Mouse (Mus musculus): ENCODE data around the gene Nab2.
"Not testable (repeated sequence)": the region's sequence is repeated elsewhere in the genome, so short reads cannot be mapped to it uniquely, and the experiment has no call there.

Nab2 gene

DNA sequence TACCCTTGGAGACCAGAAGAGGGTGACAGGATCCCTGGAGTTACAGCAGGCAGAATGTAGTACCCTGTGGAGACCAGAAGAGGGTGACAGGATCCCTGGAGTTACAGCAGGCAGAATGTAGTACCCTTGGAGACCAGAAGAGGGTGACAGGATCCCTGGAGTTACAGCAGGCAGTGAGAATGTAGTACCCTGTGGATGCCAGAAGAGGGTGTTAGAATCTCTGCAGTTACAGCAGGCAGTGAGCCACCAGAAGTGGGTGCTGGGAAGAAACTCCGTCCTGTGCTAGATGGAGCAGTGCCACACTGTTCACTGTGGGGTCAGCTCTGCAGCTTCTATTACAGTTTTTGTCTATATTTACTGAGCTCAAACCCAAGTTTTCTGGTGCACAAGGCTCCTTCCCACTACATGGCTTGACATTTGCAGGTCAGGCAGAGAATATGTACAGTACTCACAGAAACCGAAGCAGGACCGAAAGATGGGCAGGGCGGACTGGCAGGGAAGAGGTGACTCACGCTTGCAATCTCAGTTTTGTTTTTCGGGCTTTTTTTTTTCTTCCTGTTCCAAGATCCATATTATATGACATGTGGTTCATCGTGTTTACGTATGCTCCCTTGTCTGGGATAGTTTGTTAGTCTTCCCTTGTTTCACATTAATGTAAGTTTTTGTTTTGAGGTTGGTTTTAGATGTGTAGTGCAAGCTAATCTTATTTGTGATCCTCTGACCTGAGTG, 6.6 kb upstream of the Nab2 start:
- intact Hi-C loops (cut with DNase I), result loop anchor here (5.0 kb wide), 2 partner anchors 33 to 62 kb away; partner anchors contain the start of genes Stat6 and Zbtb39

DNA sequence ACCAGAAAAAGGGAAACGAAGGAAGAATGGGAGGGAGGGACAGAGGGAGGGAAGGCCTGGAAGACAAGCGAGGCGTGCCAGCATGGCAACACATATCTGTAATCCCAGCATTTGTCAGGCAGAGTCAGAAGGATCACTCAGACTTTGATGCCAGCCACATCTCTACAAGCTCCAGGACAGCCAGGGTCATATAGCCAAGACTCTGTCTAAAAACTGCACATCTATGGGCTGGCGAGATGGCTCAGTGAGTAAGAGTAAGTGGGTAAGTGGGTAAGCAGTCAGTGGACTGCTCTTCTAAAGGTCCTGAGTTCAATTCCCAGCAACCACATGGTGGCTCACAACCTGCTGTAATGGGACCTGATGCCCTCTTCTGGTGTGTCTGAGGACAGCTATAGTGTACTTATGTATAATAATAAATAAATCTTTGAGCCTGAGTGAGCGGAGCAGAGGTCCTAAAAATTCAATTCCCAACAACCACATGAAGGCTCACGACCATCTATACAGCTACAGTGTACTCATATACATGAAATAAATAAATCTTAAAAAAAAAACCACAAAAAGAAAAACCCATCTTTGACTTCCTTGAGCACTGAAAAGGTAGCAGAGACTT, 5.8 kb upstream of the Nab2 start:
- intact Hi-C loops (cut with DNase I), result no loop called here

DNA sequence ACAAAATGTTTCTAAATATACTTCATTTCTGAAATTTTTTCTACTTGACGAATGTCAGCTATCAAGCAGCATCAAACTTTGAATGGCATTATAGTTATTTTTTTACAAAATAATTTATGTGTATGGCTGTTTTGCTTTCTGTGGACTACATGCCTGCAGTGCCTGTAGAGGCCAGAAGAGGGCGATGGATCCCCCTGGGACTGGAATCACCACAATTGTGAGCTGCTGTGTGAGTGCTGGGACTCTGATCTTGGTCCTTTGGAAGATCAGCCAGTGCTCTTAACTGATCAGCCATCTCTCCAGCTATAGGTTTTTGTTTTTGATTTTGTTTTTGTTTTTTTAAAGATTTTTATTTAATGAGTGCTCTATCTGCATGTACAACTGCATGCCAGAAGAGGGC, 2.9 kb upstream of the Nab2 start:
- intact Hi-C loops (cut with DNase I), result no loop called here

DNA sequence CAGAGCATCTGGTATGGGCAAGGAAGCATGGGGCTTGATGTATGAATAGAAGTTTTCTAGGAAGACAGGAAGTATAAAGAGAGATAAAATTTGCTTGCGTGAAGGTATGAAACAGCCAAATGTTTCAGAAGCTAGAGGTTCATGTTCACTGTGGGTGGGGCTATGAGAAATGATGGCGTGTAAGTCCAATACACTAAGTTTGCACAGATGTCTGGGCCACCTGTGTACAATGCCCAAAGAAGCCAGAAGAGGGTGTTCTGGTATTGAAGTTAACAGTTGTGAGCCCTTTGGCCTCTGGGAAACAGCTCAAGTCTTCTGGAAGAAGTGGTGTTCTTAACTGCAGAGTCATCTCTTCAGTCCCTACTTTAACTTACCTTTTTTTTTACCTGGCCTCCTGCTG, 1.8 kb upstream of the Nab2 start:
- intact Hi-C loops (cut with DNase I), result no loop called here

DNA sequence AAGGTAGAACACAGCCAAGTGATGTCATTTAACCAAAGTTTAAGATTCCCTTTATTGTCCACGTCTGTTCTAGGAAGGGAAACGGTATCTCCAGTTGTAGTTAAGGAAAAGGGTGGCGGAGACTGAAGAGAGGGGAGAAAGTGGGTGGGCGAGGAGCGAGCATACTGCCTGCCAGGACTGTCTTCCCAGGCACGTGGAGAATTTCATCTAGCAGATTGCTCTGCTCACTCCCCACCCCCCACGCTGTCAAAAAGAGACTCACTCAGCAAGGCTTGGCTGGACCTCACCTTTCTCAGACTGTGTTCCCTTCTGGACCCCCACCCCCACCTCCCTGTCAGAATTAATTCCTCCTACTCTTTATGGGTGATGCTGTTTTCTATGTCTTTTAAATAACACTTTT, 802 bp upstream of the Nab2 start:
- intact Hi-C loops (cut with DNase I), result no loop called here

DNA sequence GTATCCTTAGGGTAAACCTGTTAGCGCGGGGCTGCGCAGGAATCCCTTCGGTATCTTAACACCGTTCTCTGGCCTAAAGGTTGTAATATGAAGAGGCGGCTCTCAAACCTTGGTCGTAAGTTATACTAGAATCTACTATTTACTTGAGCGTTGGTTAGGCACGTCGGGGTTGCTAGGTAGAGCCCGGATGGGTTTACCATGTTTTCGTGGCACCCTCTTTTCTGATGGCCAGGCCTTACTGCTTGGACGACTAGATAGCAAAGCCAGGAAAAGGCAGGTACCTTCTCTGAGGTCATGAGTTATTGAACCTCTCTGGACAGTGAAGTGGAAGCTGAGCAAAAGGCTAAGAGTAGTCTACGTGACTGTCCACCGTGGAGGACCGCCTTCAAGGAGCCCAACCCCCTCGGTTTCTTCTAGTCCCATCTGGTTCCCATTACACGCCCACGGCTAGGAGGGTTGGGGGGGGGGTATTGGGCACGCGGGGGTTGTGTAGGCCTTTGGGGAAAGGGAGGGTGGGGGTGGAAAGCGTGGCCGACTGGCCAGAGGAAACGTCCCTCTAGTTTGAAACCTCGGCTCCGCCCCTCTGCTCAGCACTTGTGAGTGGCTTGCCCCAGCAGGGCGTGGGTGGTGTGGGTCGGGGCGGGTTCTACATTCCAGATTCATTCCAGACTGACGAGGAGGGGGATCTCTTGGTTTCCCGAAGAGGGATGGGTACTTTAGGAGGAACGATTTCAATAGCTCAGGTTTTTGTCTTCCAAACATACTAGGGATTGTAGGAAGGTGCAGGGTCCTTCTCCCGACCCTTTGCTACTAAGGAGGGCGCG, 887 bp downstream of the Nab2 start:
- intact Hi-C loops (cut with DNase I), result no loop called here

DNA sequence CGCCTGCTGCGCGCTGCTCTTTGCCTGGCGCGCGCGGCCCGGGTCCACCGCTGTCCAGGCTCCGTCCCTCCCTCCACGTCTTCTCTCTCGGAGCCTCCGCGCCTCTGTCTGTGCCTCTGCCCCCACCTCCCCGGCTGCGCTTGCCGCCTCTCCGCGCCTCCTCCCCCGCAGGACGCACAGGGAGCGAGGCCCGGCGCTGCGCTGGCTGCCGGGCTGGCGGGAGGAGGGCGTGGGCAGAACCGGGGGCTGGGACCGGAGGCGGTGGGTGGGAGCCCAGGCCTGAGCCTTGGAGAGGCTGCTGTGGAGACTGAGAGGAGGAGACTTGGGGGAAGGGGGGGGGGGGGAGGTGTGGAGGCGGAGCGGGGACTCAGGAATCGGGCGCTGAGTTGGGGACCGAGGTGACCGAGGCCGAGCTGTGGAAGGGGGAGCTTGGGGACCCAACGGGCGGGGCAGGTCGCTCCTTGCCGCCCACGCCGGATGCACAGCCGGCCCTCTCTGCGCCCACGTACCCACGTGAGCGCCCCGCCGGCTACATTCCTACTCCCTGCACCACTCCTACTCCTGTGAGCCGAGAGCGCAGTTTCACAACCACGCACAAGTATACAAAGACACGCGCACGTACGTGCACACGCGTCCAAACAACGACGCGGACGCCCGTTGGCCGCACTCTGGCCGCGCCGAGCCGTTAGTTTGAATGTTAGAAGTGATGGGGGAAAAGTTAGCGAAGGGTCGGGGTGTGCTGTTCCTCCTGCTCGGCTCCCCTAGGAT, 1.7 kb downstream of the Nab2 start, which contains the start of gene Nemp1:
Nemp1 (plus strand) TSS at position 401 of the 768 bp plus-strand sequence.
- intact Hi-C loops (cut with DNase I), result no loop called here

DNA sequence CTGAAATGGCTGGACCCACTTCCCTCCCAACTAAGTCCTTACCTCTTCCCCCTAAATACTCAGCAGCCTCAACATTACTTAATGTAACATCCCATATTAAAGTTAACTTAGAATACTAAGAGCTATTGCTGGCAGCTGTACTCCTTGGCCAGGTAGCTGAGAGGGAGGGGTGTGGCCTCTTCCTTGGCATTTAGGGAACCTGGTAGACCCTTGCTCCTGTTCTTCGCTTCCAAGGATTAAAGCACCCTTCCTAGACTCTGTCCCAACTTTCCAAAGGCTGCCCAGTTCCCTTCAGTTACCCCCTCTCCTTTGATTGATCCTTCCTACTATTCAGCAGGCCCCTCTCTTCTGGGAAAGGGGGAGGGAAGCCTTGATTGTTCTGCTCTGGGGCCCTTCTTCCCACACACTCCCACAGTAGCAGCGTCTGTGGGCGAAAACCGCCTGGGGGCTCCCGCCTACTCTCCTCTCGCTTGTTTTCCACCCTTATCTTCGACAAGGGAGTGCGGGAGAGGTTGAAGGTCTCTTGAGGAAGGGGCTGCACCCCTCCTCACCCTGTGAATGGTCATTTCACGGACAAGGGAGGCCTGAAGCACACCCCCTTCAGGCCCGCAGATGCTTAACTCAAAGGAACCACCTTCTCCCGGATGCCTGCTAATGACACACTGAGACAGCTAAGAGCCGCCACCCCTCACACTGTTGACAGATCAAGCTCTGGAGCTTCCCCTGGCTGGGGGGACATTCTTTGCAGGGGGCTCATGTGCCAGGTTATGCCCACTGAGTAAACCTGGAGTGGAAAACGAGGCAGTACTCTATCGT, 2.8 kb downstream of the Nab2 start:
- intact Hi-C loops (cut with DNase I), result no loop called here

DNA sequence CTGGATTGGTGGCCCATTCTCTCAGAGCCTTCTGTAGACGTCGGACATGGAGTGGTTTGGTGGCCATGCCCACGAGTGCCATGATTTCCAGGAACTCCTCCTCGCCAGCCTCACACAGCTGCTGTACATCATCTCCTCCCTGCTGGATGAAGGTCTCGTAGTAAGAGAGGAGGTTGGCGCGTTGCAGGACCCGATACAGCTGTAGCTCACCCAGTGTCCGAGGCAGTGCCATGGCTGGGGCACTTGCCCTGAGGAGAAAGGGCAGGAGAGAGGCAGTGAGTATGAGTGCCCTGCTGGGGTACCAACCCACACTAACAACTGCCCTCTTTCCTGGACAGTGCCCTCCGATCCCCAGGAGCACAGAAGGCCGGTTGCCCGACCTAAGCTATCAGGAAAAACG, 3.5 kb downstream of the Nab2 start:
- intact Hi-C loops (cut with DNase I), result no loop called here

DNA sequence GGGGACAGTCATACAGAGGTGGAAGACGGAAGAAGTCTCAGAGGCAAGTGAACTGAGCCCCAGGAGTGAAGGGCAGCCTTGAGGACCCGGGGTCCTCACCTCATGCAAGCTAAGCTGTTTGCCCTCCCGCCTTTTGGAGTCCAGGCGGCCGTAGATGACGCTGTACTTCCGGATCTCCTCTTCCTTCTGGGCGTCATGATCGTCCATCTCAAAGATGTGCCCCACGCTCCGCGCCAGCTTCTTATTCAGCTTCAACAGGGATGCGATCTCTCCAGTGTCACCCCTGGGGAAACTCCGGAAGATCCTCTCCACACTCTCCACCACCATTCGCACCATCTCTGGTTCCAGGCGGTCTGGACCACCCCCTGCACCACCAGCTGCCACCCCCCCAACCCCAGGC, 4.2 kb downstream of the Nab2 start:
- intact Hi-C loops (cut with DNase I), result no loop called here

DNA sequence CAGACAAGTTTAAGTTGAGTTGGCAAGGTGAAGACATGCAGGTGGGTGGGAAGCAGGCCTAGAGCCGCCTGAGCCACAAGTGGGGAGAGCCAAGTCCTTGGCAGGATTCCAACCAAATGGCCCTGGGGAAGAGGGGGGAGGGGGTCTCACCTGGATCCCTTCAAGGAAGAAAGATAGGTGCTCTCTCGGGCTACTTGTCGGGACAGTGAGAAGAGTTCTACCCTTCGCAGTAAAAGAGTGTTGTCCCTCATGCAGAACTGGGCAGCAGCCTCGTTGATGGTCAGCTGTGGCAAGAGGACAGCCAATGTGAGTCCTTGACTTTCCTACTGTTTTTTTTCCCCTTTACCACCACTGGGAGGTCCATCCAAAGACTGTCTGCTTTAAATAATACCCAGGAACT, 4.8 kb downstream of the Nab2 start:
- intact Hi-C loops (cut with DNase I), result no loop called here

DNA sequence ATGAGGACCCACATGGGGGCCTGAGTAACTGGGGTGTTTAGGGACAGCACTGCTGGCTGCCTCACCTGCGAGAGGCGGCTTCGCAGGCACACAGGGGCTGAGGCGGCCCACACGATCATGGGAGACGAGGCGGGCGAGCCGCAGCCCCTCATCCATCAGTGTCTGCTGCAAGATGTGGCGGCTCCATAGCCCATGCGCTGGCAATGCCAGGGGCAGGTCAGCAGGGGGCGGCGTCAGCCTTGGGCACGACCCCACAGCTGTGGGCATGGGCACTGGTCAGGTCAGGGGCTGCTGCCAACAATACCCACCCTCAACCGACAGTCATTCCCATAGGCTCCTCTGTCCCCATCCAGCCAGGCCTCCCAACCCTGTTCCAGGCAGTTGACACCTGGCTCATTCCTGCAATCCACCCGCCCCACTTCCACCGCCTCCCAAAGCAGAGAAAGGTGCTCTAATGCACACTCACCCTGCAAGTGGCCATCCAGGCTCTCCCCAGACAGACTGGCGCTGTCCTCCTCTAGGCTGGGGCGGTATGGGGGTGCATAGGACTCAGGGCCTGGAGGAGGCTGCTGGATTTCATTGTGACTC, 5.6 kb downstream of the Nab2 start:
- intact Hi-C loops (cut with DNase I), result no loop called here

DNA sequence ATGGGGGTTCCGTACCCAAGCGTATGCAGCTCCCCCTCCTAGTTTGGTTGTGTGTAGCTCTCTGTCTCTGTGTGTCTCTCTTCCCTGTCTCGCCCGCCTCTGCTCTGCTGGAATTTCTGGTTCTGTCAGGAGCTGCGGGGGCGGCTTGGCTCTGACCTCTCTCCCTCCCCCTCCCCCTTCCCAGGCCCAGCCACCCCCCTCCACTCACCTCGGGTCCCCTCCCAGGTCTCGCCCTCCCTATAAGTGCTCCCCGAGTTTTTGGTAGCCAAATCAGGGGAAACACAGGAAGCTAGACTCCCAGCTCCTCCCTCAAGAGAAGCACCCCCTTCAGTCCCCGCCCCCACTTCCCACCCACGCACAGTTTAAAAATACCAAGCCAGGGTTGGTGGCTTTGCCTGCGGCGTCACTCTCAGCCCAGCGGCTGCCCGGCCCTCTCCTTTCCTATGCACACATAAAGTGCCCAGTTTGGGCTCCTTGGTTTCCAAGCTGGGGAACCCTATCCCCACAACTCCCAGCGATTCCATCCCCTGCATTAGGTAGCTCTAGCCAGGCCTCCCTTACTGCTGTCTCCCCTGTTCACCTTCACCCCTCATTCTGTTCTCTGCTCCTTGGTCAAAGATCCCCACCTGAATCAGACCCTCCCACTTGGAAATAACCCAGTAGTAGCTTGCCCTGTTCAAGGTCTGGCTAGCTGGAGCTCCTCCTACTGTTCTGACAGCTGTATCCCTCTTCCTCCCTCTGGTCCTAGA, 6.3 kb downstream of the Nab2 start:
- intact Hi-C loops (cut with DNase I), result no loop called here

DNA sequence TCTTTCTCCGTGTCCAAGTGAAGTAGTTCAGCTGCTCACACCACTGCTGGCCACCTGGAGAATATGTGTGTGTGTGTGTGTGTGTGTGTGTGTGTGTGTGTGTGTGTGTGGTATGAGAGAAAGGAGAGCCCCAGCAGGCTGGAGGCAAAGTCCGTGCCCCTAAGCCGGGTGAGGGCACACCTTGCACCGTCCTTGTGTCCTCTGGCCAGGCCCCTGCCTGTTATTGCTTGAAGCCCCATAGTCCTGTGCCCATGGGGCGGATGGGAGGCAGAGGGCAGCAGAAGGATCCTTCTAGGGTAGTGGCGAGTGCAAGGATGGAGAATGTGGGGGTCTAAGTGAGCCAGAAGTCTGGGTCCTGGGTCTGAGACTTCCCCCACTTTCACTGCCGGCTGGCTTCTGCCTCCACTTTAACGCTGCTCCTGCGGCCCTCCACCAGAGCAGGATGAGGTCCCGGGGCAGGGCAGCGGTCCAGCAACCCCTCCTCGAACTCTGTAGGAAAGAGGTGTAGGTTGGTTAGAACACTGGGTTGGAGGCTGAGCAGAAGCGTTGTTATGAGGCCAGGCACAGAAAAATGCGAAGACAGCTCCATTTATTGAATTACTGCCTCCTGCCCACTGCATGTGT, 7.0 kb downstream of the Nab2 start:
- intact Hi-C loops (cut with DNase I), result no loop called here

DNA sequence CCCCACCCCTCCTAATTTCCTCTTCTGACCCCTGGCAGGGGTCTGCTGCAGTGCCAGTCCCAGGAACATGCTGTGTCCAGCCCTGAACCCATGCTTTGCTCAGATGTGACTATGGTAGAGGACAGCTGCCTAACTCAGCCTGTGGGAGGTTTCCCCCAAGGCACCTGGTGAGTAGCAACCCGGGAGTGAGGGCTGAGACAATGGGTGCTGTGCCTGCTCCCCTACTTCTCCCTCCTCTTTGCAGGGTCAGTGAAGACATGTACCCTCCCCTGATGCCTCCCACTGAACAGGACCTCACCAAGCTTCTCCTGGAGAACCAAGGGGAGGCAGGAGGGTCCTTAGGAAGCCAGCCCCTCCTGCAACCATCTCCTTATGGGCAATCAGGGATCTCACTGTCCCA, 8.8 kb downstream of the Nab2 start:
- intact Hi-C loops (cut with DNase I), result no loop called here

DNA sequence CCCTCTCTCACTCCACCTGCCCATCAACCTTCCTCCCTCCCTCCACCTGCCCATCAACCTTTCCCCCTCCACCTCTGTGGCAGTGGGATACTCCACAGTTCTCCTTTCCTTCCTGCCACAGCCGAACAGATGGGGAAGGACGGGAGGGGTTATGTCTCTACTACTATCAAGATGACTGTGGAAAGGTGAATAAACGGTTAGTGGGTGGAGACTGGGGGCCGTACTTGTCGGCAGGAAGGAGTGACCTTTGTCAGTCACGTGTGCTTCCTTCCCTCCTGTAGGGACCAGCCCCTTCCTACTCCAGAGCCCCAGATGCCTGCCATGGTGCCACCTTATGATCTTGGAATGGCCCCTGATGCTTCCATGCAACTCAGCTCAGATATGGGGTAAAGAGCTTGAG, 10.3 kb downstream of the Nab2 start:
- intact Hi-C loops (cut with DNase I), result no loop called here

DNA sequence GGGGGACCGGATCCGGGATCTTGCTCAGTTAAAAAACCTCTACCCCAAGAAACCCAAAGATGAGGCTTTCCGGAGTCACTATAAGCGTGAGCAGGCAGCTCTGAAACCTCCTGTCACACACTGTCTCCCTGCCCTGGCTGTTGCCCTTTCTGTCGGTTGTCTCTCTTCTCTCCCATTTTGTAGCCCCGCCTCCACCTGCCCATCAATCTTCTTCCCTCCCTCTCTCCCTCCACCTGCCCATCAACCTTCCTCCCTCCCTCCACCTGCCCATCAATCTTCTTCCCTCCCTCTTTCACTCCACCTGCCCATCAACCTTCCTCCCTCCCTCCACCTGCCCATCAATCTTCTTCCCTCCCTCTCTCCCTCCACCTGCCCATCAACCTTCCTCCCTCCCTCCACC, 10.8 kb downstream of the Nab2 start:
- intact Hi-C loops (cut with DNase I), result not testable (repeated sequence)

DNA sequence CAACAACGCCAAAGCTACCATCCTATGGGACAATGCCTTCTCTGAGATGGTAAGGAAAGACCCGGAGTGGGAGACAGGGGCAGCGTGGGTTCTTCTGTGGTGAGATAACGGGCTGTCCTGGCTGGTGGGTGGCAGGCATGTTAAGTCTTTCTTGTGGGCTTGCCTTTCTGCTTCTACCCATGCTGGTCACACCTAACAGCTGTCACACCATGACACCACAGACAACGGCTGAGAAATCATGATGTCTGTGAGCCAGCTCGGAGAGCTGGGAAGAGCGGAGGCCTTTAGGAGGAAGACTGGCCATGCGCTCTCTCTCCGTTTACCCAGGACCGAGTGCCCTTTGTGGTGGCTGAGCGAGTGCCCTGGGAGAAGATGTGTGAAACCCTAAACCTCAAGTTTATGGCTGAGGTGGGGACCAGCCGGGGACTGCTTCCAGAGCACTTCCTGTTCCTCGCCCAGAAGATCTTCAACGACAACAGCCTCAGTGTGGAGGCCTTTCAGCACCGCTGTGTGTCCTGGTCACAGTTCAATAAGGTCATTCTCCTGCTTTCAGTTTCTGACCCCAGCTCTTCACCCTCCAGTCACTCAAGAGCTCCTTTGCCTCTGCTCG, 13.3 kb downstream of the Nab2 start:
- intact Hi-C loops (cut with DNase I), result no loop called here

All from adrenal gland (tissue).